Mouse (Mus musculus) hindbrain, postnatal 0 days (tissue): ENCODE measurements around the gene Obp2b. TPM values are rescaled to one million over a fixed set of nuclear protein-coding genes. Genes with fewer than 3 reads are reported as not detected.
"Not testable (repeated sequence)": the region's sequence is repeated elsewhere in the genome, so short reads cannot be mapped to it uniquely, and the experiment has no call there.

ENCODE experiments used
- ATAC-seq: fragments of 200-750 bp; cut with Nextera tagmentation; 2 replicates; pipeline ENCODE4 v1.8.0; 2017; ENCODE audit warnings: mild to moderate bottlenecking, moderate TSS enrichment, moderate library complexity
- DNase-seq: peaks from one replicate; pipeline ENCODE4 v3.0.0-alpha.2; 2015; ENCODE audit warnings: low spot score
- H3K27ac ChIP-seq: fragments of 300-500 bp; sonication (generic); 2 replicates; pipeline ENCODE4 v1.5.1; 2014; ENCODE audit warnings: mild to moderate bottlenecking
- H3K27me3 ChIP-seq: fragments of 300-500 bp; sonication (generic); 2 replicates; pipeline ENCODE4 v1.6.1; 2014; ENCODE audit warnings: low read length, mixed read lengths; ENCODE audit not compliant: insufficient read depth
- H3K36me3 ChIP-seq: fragments of 300-500 bp; sonication (generic); 2 replicates; pipeline ENCODE4 v1.6.1; 2014; ENCODE audit warnings: low read length, mixed read lengths; ENCODE audit not compliant: insufficient read depth
- H3K4me1 ChIP-seq: fragments of 300-500 bp; sonication (generic); 2 replicates; pipeline ENCODE4 v1.6.1; 2014; ENCODE audit warnings: antibody characterized with exemption, low read length, mixed read lengths; ENCODE audit not compliant: insufficient read depth
- H3K4me2 ChIP-seq: fragments of 300-500 bp; sonication (generic); 2 replicates; pipeline ENCODE4 v1.6.1; 2014; ENCODE audit warnings: low read depth, mild to moderate bottlenecking, low read length, moderate library complexity, mixed read lengths
- H3K4me3 ChIP-seq: fragments of 300-500 bp; sonication (generic); 2 replicates; pipeline ENCODE4 v1.5.1; 2014; ENCODE audit warnings: low read length
- H3K9ac ChIP-seq: fragments of 300-500 bp; sonication (generic); replicated peaks from 2 replicates; pipeline ENCODE4 v1.6.1; 2014; ENCODE audit warnings: mild to moderate bottlenecking, low read length, moderate library complexity, mixed read lengths
- H3K9me3 ChIP-seq: fragments of 300-500 bp; sonication (generic); 2 replicates; pipeline ENCODE4 v1.6.1; 2016; ENCODE audit warnings: low read length, mixed read lengths
- CTCF ChIP-seq: IDR thresholded peaks from 2 replicates; pipeline ENCODE4 v1.5.1; 2016; ENCODE audit warnings: antibody characterized with exemption, control low read depth, low read depth
- WGBS: fragments of 180-500 bp; shearing (Covaris S2); extraction: QIAGEN DNeasy Blood & Tissue Kit; methylation state at CpG from one replicate; pipeline ENCODE4 v1.1.7; 2014; 5-methylcytosine and 5-hydroxymethylcytosine counted together
- polyA plus RNA-seq: library from polyadenylated mRNA; unstranded; fragments of >200 nt; fragmentation: Nextera tagmentation; extraction: Ambion mirVana; gene quantifications from 2 replicates; pipeline ENCODE4 v1.2.1, GENCODE M21; 2015
- total RNA-seq: library from RNA; depleted of rRNA; stranded (reverse); fragments of >200 nt; gene quantifications from 2 replicates; pipeline ENCODE4 v1.2.3, GENCODE M21; 2014

Gene Obp2b
- total and polyA plus RNA-seq, 2 experiments from 2014 or later = not detected

- Histone ChIP-seq H3K27me3 (no peaks in the 10 kb centered on the region), H3K9ac (peak within 1 kb of the TSS; percentile 87), H3K4me2 (peak within 1 kb of the TSS; percentile 82), H3K36me3 (no peaks in the 10 kb centered on the region), H3K27ac (peak within 1 kb of the TSS; percentile 94), H3K4me1 (peaks cover 8% of the 10 kb centered on the region), H3K9me3 (no peaks in the 10 kb centered on the region), H3K4me3 (peak within 1 kb of the TSS; percentile 74)
- TF ChIP-seq CTCF = peak; percentile 89
- WGBS = 1% methylated on average over 73 of the region's 78 CpGs
- ATAC-seq (peak; percentile 95), DNase-seq (peak; percentile 96)
Measured at GRCm38 (mm10) chr2:25706643-25707481, 29.9 kb upstream of the Obp2b start, which contains the start of gene Bmyc. Gene Bmyc, plus strand, starts transcription at chr2:25706739.

GRCm38 (mm10) chr2:25708121-25708520 is 28.7 kb upstream of the Obp2b start:
- Histone ChIP-seq H3K27ac (no peak overlapping the region), H3K36me3 (no peaks in the 10 kb centered on the region), H3K27me3 (no peaks in the 10 kb centered on the region), H3K9me3 (no peaks in the 10 kb centered on the region), H3K4me2 (peak overlapping the region; percentile 82), H3K9ac (0 out of 2 replicates have a peak overlapping the region, but pooled peaks have one; percentile 13), H3K4me3 (peak overlapping the region; percentile 74), H3K4me1 (peaks cover 8% of the 10 kb centered on the region)
- peak; percentile 65 for TF ChIP-seq CTCF
- peak; percentile 30; the same call in 1 of the 2 replicates for ATAC-seq
- WGBS = 83% methylated on average over 2 of the region's 2 CpGs
- DNase-seq = peak; percentile 72

- not testable (repeated sequence) for H3K9ac ChIP-seq, DNase-seq, H3K4me2 ChIP-seq, H3K9me3 ChIP-seq, H3K27ac ChIP-seq, H3K36me3 ChIP-seq, ATAC-seq, H3K27me3 ChIP-seq, H3K4me3 ChIP-seq, H3K4me1 ChIP-seq
- WGBS = 88% methylated on average over 1 of the region's 1 CpGs
Measured at GRCm38 (mm10) chr2:25709056-25709455, 27.8 kb upstream of the Obp2b start.

DNA sequence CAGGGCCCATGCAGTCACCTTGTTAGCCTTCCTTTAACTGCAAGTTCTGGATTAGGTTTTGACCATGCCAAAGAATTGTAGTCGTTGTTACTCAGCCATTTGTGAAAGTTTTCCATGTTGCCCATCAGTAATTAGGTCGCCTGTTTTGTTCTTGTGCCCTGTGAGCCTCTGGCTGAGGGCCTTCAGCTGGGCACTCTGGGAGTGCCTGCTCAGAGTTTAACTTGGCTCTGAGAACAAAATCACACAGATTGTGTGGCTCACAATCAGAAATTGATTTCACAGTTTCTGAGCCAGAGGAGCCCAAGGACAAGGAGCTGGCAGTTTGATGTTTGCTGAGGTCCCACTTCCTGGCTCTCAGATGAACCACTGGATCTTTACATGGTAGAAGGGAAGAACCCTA is 27.0 kb upstream of the Obp2b start:
- H3K9me3 ChIP-seq, H3K4me3 ChIP-seq, H3K4me2 ChIP-seq, H3K9ac ChIP-seq, H3K27ac ChIP-seq, H3K27me3 ChIP-seq, H3K4me1 ChIP-seq, H3K36me3 ChIP-seq, ATAC-seq: not testable (repeated sequence)
- 58% methylated on average over 2 of the region's 2 CpGs for WGBS
- DNase-seq = peak; percentile 27

DNA sequence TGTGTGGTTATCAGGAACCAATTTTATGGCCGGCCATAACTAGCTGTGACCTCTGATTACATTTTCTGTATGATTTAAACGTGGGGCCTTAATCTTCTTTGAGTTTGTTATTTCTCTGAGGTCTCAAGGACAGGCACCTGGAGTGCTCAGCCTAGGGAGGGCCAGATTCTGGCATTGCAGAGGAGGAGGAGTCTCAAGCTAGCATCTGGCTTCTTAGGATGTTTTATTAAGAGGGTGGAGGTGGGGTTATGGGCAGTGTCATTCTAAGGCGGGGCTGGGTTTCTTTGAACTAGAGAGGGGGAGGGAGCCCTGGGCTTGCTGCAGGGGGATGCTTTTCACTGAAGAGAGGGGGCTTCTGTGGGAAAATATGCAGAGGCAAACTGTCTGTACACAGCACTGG is 25.2 kb upstream of the Obp2b start:
- not testable (repeated sequence) for H3K9ac ChIP-seq, H3K4me3 ChIP-seq, H3K36me3 ChIP-seq, H3K4me2 ChIP-seq, H3K27me3 ChIP-seq, H3K4me1 ChIP-seq, H3K27ac ChIP-seq, H3K9me3 ChIP-seq, ATAC-seq, DNase-seq
- WGBS = 28% methylated on average over 3 of the region's 3 CpGs

DNA sequence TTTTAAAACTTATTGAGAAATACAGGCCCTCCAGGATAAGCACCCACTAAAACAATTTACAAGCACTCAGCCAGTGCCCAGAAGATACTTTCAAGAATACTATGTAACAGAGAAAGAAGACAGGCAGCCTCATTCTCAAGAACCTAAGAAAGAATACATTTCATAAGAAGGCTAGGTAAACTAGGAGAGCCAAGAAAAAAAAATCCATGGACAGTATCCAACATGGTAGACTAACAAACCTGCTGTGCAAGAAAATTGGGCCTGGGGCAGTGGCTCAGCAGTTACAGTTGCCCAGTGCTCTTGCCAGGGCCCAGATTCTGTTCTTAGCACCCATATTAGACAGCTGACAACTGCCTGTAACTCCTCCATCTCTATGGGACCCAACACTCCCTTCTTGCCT is 19.6 kb upstream of the Obp2b start:
- Histone ChIP-seq H3K27ac (no peak overlapping the region), H3K9me3 (no peaks in the 10 kb centered on the region), H3K4me2 (no peak overlapping the region), H3K27me3 (no peaks in the 10 kb centered on the region), H3K4me1 (no peaks in the 10 kb centered on the region), H3K9ac (no peak overlapping the region), H3K36me3 (no peaks in the 10 kb centered on the region), H3K4me3 (no peak overlapping the region)
- no peak for TF ChIP-seq CTCF
- ATAC-seq (no peak), DNase-seq (no peak)

DNA sequence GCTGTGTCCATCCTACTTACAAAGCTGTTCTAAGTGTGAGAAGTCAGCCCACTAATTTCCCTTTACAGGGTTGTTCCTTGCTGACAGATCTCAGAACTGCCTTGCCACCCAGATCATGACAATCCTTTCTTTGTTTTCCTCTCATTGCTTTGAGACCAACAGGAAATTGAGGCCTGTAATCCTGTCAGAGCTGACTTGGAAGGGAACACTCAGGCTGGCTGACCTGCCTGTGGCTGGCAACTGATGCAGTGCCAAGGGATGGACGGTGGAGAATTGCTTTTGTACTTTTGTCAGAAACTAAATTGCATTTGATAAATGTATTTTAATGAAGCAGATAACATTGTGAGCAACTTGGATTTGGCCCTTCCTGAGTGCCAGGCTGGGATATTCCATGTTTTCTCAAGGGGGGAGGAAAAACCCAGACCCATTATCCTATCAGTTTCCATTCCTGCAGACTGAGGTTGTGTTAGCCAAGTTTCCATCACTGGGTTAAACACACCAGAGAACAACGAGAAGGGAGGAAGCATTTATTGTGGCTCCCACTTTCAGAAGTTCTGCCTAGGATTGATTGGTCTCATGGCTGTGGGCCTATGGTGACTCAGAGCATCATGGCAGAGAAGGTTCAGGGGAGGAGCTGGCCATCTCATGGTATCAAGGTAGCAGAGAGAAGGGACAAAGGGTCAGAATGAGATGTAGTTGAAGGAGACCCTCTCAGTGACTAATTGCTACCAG is 3.4 kb upstream of the Obp2b start:
- Histone ChIP-seq H3K36me3 (no peaks in the 10 kb centered on the region), H3K4me1 (no peaks in the 10 kb centered on the region), H3K9me3 (no peaks in the 10 kb centered on the region), H3K9ac (no peak overlapping the region), H3K27ac (no peak overlapping the region), H3K27me3 (no peaks in the 10 kb centered on the region), H3K4me2 (no peak overlapping the region), H3K4me3 (no peak overlapping the region)
- WGBS = 49% methylated on average over 2 of the region's 2 CpGs
- TF ChIP-seq CTCF = no peak
- ATAC-seq (no peak), DNase-seq (no peak)
